Mouse (Mus musculus): ENCODE data around the gene Rps11. TPM values are rescaled to one million over a fixed set of nuclear protein-coding genes. Genes with fewer than 3 reads are reported as not detected.

Rps11 gene
- polyA plus RNA-seq, 1 experiment: 1,929 TPM

DNA sequence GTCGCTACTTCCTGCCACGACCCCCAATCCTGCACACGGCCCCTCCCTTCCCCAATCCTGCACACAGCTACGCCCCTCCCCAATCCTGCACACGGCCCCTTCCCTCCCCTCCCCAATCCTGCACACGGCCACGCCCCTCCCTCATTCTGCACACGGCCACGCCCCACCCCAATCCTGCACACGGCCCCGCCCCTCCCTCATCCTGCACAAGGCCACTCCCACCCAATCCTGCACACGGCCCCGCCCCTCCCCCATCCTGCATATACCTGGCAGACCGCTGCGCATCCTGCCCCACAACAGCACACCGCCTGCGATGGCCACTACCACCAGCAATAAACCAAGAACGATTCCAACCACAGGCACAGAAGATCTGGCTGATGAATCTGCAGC is 30.7 kb downstream of the Rps11 start:
- peaks cover 5% of the 10 kb centered on the region; the same call in 1 of the 2 replicates for H3K4me1 ChIP-seq (ENCODE audit: control insufficient read depth, insufficient read depth, low read length)
- H3K27ac ChIP-seq (ENCODE audit: insufficient read depth, low read length): no peak overlapping the region
- no peak for TF ChIP-seq CTCF (IDR thresholded peaks at IDR 0.05; ENCODE audit: borderline replicate concordance, insufficient read depth, low read length)
- TF ChIP-seq POLR2A (IDR thresholded peaks at IDR 0.05; ENCODE audit: low read depth, low read length): no peak
- no peak overlapping the region for H3K4me3 ChIP-seq (ENCODE audit: insufficient read depth, low read length)

DNA sequence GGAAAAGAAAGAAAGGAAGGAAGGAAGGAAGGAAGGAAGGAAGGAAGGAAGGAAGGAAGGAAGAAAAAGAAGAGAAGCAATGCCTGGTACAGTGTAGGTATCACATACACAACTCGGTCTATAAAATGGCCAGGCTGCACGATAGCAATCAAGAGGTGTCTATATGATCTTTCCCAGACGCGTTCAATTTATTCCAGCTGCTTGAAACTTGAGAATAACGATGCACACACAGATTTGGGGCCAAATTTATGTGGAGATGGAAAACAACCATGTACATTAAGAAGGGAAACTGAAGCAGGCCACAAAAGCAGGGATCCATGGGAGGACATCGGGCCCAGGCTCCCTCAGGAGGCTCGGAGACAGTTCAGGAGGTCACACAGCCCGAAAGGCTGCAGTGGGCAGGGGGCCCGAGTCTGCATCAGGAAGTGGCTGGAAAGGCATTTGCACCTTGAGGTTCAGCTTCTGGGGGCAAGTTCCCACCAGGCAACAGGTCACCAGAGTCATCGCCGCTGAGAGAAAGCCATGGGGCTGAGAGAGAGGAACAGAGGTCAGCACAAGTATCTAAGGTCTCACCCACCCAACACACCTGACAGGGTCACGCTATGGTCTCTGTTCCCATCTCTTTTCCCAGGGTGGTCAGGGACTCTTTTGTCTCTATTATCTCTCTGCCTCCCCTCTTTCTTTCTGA is 31.3 kb downstream of the Rps11 start:
- Histone ChIP-seq H3K27ac (ENCODE audit: insufficient read depth, low read length) (0 out of 2 replicates have a peak overlapping the region, but pooled peaks have one; percentile 35), H3K4me3 (ENCODE audit: insufficient read depth, low read length) (no peak overlapping the region), H3K4me1 (ENCODE audit: control insufficient read depth, insufficient read depth, low read length) (peaks cover 5% of the 10 kb centered on the region; the same call in 1 of the 2 replicates)
- TF ChIP-seq POLR2A (IDR thresholded peaks at IDR 0.05; ENCODE audit: low read depth, low read length) (no peak; the same call in 1 of the 2 replicates), CTCF (IDR thresholded peaks at IDR 0.05; ENCODE audit: borderline replicate concordance, insufficient read depth, low read length) (no peak)

DNA sequence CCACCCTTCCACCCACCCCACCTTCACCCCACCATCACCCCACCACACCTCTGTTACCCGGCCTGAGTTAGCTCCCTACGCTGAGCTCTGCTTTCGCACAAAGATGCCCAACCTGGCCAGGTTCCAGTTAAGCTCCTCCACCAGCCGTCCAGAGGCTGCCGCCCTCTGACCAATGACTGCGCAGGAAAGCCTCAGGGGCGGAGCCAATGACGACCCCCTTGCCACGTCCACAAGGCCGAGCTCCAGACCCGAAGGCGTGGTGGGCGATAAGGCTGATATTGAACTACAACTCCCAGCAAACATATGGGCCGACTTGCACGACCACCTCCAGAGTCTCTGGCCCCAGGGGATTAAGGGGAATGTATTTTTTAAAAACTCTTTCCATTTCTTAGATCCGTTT is 32.2 kb downstream of the Rps11 start, which contains the start of gene Rcn3:
Rcn3 (minus strand) TSS at position 174 of the 400 bp plus-strand sequence.
- H3K4me1 ChIP-seq (ENCODE audit: control insufficient read depth, insufficient read depth, low read length): peaks cover 5% of the 10 kb centered on the region; the same call in 1 of the 2 replicates
- TF ChIP-seq POLR2A (IDR thresholded peaks at IDR 0.05; ENCODE audit: low read depth, low read length) (peak; percentile 93), CTCF (IDR thresholded peaks at IDR 0.05; ENCODE audit: borderline replicate concordance, insufficient read depth, low read length) (no peak)
- peak within 1 kb of the TSS; percentile 60 for H3K4me3 ChIP-seq (ENCODE audit: insufficient read depth, low read length)
- H3K27ac ChIP-seq (ENCODE audit: insufficient read depth, low read length): peak within 1 kb of the TSS; percentile 85

DNA sequence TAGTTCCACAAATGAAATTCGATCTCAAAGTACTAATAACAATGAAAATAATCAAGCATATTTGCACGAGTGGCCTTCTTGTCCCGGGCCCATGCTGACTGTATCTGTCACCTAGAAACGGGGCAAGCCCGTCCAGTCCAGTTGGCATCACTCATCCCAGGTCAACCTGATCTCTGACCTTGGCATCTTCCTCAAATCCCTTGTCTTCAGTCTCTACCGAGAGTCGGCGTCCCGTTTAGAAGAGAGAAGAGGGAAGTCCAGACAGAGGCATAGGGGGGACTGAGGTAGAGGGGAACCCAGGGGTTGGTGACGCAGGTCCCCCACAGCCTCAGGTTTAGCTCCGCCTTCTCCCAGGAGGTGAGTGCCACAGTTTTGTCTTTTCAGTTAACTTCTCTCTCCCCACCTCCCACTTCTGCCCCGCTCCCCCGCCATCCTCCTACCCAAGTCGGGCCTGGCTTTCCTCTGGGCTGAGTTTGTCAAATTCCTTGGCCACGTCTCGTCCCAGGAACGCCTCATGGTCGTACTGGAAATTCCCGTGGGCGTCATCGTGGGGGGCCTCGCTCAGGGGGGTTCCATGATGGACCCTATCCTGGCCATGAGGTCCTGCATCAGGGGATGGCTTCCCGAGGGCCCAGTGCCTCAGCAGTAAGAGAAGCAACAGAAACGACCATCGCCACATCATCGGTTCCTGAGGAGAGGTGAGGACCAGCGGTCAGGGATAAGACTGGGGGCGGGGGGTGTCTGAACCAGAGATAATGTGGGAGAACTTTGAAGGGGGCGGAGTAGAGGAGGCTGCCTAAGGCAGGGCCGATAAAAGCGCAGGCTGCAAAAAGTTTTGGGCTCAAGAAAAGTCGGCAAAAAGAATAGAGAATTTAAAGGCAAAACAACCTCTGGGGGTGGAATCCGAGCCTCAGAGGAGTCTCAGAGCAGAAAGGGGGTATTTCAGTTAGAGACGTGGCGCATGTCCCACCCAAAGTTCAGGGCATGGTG is 32.9 kb downstream of the Rps11 start:
- TF ChIP-seq CTCF (IDR thresholded peaks at IDR 0.05; ENCODE audit: borderline replicate concordance, insufficient read depth, low read length): no peak
- TF ChIP-seq POLR2A (IDR thresholded peaks at IDR 0.05; ENCODE audit: low read depth, low read length): peak; percentile 36
- Histone ChIP-seq H3K4me1 (ENCODE audit: control insufficient read depth, insufficient read depth, low read length) (peaks cover 5% of the 10 kb centered on the region; the same call in 1 of the 2 replicates), H3K27ac (ENCODE audit: insufficient read depth, low read length) (peak overlapping the region; percentile 85), H3K4me3 (ENCODE audit: insufficient read depth, low read length) (peak overlapping the region; percentile 60)

DNA sequence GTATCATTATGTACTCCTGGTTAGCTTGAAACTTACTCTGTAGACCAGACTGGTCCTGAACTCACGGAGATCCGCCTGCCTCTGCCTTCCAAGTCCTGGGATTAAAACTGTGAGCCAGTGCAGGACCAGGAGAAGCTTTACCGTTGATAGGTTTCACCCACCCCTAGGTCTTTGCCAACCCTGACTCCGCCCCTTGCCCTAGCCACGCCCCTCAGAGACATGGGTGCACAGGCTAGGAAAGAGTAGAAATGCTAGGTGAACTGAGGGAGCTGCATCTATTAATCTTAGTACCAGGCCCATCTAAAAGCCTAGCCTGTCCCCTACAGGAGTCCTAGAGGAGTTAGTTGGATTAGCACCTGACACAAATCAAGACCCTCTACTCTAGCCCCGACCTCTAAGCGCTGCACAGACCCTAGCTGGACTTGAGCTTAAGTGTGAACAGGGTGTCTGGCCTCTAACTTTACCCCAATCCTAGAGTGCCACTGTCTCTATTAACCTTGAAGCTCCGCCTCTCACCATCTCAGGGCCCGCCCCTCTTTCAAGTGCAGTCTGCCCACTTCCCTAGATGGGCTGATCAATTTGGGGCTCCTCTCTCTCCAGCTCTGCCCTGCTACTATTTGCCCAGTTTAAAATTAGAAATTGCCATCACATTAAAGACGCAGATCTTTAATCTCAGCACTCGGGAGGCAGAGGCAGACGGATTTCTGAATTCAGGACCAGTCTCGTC is 33.8 kb downstream of the Rps11 start:
- Histone ChIP-seq H3K4me1 (ENCODE audit: control insufficient read depth, insufficient read depth, low read length) (peaks cover 5% of the 10 kb centered on the region; the same call in 1 of the 2 replicates), H3K4me3 (ENCODE audit: insufficient read depth, low read length) (peak overlapping the region; percentile 60), H3K27ac (ENCODE audit: insufficient read depth, low read length) (peak overlapping the region; percentile 85)
- TF ChIP-seq POLR2A (IDR thresholded peaks at IDR 0.05; ENCODE audit: low read depth, low read length) (peak; percentile 27; the same call in 1 of the 2 replicates), CTCF (IDR thresholded peaks at IDR 0.05; ENCODE audit: borderline replicate concordance, insufficient read depth, low read length) (no peak)

DNA sequence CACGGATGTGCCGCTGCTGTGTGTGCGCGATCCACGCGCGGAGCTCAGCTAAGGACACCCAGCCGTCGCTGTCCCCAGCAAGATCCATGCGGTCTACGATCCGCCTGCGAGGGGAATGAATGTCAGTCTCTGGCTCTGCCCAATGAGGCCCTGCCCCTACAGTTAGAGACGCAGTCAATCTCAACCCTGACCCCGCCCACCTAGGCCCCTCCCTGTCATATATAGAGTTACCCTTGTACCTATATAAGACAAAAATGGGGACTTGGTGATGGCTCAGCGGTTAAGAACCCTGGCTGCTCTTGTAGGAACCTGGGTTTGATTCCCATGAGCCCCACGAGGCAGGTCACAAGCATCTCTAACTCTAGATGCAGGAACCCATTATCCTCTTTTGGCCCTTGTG is 35.6 kb downstream of the Rps11 start:
- H3K27ac ChIP-seq (ENCODE audit: insufficient read depth, low read length): no peak overlapping the region
- no peak overlapping the region for H3K4me3 ChIP-seq (ENCODE audit: insufficient read depth, low read length)
- H3K4me1 ChIP-seq (ENCODE audit: control insufficient read depth, insufficient read depth, low read length): peaks cover 5% of the 10 kb centered on the region; the same call in 1 of the 2 replicates
- TF ChIP-seq CTCF (IDR thresholded peaks at IDR 0.05; ENCODE audit: borderline replicate concordance, insufficient read depth, low read length): no peak
- no peak for TF ChIP-seq POLR2A (IDR thresholded peaks at IDR 0.05; ENCODE audit: low read depth, low read length)

DNA sequence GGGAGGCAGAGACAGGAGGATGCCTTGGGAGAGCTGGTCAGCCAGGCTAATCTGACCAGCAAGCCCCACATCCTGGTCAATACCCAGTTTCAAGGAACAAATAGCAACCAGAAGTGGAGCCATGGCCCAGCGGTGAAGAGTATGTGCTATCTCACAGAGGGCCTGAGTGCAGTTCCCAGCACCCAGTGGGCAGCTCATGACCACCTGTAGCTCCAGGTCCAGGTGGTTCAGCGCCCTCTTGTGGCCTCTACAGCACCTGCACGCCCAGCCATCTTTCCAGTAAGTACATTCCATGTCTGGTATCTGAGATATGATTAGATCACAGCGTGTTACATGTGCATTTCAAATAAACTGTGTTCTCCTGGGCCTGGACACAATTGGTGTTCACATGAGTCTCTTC is 38.2 kb downstream of the Rps11 start:
- TF ChIP-seq CTCF (IDR thresholded peaks at IDR 0.05; ENCODE audit: borderline replicate concordance, insufficient read depth, low read length) (peak; percentile 39; the same call in 1 of the 2 replicates), POLR2A (IDR thresholded peaks at IDR 0.05; ENCODE audit: low read depth, low read length) (no peak)
- Histone ChIP-seq H3K4me3 (ENCODE audit: insufficient read depth, low read length) (no peak overlapping the region), H3K27ac (ENCODE audit: insufficient read depth, low read length) (no peak overlapping the region), H3K4me1 (ENCODE audit: control insufficient read depth, insufficient read depth, low read length) (0 out of 2 replicates have a peak, but pooled peaks cover 4% of the 10 kb centered on the region)

DNA sequence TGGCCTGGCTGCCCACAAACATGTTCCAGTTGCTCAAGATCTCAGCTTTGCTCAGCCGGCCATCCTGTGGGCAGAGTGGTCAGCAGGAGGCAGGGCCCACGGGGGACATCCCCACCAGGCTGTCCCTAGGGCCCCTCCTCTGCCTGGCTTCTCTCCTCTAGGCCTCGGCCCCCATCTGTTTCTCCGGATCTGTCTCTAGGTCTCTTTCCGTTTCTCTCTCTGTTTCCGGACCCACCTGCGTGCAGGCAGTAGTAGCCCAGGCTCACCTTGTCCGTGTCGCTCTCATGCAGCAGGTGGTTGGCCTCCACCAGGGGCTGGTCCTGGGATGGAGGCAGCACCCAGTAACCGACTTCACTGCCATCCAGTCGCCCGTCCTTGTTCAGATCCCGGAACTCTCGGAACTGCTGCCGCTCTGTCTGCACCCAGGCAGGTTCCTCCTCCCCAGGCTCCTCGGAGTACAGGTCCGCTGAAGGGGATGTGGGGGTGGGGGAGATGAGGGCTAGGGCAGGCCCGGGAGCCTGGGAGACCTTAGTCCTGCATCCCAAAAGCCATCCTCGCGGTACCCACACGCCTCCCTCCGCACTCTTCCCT is 40.8 kb downstream of the Rps11 start:
- Histone ChIP-seq H3K4me3 (ENCODE audit: insufficient read depth, low read length) (no peak overlapping the region), H3K27ac (ENCODE audit: insufficient read depth, low read length) (no peak overlapping the region), H3K4me1 (ENCODE audit: control insufficient read depth, insufficient read depth, low read length) (0 out of 2 replicates have a peak, but pooled peaks cover 4% of the 10 kb centered on the region)
- TF ChIP-seq POLR2A (IDR thresholded peaks at IDR 0.05; ENCODE audit: low read depth, low read length): no peak
- no peak for TF ChIP-seq CTCF (IDR thresholded peaks at IDR 0.05; ENCODE audit: borderline replicate concordance, insufficient read depth, low read length)
